Mouse (Mus musculus): ENCODE results near the gene Ucp2.

Gene Ucp2

DNA sequence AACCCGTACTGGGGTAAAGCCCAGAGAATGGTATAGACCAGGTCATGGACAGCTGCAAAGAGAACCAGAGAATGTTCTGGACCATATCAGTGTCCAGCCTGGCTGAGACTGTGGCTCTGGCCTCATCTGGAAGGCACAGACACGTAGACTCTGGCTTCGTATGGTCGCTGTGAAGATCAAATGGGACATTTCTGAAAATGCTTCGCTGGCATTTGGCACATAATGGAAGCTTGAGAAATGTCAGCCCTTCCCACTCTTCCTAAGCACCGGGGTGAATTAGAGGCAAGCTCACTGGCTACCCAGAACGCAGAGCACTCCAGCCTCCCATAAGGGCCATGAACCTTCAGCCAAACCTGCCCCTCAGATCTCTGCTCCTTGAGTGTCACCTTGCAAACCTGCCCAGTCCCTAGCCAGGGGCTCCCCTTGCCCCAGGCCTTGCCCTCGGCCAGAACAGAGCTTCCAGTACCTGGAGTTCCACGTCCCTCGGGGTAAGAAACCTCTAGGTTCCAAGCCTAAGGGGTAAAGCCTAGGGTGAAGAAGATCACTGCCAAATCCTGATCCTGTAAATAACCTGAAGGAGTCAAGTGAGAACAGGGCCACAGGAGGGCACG is 22.2 kb upstream of the Ucp2 start:
- no peak for TF ChIP-seq GATA4 (IDR thresholded peaks at IDR 0.05; ENCODE audit: insufficient replicate concordance, low read length)

GRCm38 (mm10) chr7:100471407-100471797 is 21.7 kb upstream of the Ucp2 start:
- no peak for TF ChIP-seq GATA4 (IDR thresholded peaks at IDR 0.05; ENCODE audit: insufficient replicate concordance, low read length)

GRCm38 (mm10) chr7:100472777-100473176 is 20.4 kb upstream of the Ucp2 start, which contains the start of gene Ucp3:
TSS of gene Ucp3 (plus strand) at chr7:100472990.
- no peak for TF ChIP-seq GATA4 (IDR thresholded peaks at IDR 0.05; ENCODE audit: insufficient replicate concordance, low read length)

- no peak for TF ChIP-seq GATA4 (IDR thresholded peaks at IDR 0.05; ENCODE audit: insufficient replicate concordance, low read length)
Measured at GRCm38 (mm10) chr7:100473846-100474454, 19.2 kb upstream of the Ucp2 start.

GRCm38 (mm10) chr7:100474680-100475079 is 18.5 kb upstream of the Ucp2 start:
- TF ChIP-seq GATA4 (IDR thresholded peaks at IDR 0.05; ENCODE audit: insufficient replicate concordance, low read length): no peak

DNA sequence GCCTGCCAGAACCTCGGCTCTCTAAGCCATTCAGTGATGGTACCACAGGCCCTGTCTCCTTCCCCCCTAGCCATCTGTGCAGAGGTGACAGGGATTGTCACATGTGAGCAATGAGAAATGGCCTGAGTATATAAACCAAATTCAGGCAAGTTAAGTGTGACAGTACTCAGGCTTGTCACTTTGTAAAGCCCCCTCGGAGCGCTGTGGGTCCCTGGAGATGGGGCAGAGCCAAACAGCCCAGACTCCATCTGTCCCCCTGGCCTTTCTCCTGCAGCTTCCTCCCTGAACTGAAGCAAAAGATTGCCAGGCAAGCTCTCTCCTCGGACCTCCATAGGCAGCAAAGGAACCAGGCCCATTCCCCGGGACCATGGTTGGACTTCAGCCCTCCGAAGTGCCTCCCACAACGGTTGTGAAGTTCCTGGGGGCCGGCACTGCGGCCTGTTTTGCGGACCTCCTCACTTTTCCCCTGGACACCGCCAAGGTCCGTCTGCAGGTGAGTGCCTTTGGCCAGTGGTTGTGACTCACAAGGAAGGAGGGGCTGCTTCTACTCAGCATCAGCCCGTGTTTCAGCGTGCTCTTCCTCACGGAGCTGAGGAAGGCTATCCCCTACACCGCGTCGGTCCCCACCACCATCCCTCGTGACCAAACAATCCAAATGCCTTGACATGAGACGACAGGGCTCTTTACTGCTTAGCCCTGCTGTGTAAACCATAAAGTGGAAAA is 13.9 kb upstream of the Ucp2 start:
- no peak for TF ChIP-seq GATA4 (IDR thresholded peaks at IDR 0.05; ENCODE audit: insufficient replicate concordance, low read length)

GRCm38 (mm10) chr7:100479823-100480164 is 13.3 kb upstream of the Ucp2 start:
- no peak for TF ChIP-seq GATA4 (IDR thresholded peaks at IDR 0.05; ENCODE audit: insufficient replicate concordance, low read length)

GRCm38 (mm10) chr7:100480175-100480574 is 13.0 kb upstream of the Ucp2 start:
- no peak for TF ChIP-seq GATA4 (IDR thresholded peaks at IDR 0.05; ENCODE audit: insufficient replicate concordance, low read length)

DNA sequence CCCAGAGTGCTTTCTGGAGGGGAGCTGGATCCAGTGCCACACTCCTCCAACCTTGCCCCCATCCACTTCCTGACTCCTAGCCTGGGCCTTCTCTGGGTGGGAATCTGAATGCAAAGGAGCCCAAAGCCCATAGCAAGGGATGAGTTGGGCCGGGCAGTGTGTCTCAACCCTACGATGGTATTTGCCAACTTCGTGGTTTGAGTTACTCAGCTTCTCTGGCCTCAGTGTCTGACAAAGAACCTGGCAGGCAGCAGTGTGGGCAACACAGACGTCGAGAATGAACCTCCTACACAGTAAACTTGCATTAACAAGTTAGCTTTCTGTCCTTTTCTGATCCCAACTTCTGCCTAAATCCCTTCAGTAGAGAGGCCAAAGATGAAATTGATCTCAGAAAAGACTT is 8.6 kb upstream of the Ucp2 start:
- no peak for TF ChIP-seq GATA4 (IDR thresholded peaks at IDR 0.05; ENCODE audit: insufficient replicate concordance, low read length)

DNA sequence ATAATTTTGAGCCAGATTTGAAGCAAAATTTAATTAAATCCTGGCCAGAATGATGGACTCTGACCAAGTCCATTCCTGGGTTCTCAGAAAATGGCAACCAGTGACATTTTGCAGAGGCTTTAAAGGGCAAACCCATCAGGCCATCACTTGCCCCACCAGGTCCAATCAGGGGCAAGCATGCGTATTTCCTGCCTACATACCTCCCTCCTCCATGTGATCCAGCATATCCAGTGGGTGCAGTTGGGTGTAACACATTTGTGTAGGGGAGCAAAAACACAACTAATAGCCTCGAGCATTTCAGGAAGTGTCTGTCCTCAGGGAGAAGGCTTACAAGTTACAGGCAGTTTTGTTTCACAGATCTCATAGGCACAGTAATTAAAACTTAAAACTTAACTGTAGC is 5.8 kb upstream of the Ucp2 start:
- TF ChIP-seq GATA4 (IDR thresholded peaks at IDR 0.05; ENCODE audit: insufficient replicate concordance, low read length): no peak

- TF ChIP-seq GATA4 (IDR thresholded peaks at IDR 0.05; ENCODE audit: insufficient replicate concordance, low read length): no peak
Measured at GRCm38 (mm10) chr7:100488474-100489048, 4.6 kb upstream of the Ucp2 start.

DNA sequence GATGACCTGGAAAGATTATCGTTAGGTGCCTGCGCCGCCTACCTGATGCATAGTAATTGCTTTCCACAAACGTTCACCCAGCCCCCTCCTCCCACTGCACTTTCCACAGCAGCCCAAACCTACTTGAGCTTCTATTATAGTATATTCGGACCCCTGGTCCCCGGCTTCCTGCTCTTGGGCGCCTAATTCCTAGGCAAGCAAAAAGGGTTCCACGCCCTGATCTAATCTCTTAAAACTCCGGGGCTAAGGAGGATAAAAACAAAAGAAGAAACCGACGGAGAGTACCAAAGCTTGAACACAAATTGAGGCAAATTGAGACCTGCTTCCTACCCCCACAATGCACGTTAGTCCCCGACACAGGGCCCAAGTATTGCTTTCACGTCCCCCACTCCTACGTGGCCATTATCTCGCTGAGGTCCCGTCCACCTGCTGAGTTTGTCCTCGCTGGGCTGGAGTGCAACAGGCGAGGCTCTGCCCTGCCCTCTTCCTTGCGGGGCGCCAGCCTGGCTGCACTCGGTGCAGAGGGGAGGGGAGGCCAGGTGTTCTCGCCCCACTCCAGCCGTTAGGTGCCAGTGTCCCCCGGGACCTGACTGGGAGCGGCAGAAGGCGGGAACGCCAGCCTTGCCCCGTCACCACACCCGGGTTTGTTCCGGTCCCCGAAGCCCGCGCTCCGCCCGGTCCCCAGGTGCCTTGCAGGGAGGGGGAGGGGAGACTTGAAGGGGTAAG is 583 bp upstream of the Ucp2 start:
- no peak for TF ChIP-seq GATA4 (IDR thresholded peaks at IDR 0.05; ENCODE audit: insufficient replicate concordance, low read length)

- peak; percentile 25; the same call in 1 of the 2 replicates for TF ChIP-seq GATA4 (IDR thresholded peaks at IDR 0.05; ENCODE audit: insufficient replicate concordance, low read length)
Measured at GRCm38 (mm10) chr7:100493484-100494414, 612 bp downstream of the Ucp2 start.

DNA sequence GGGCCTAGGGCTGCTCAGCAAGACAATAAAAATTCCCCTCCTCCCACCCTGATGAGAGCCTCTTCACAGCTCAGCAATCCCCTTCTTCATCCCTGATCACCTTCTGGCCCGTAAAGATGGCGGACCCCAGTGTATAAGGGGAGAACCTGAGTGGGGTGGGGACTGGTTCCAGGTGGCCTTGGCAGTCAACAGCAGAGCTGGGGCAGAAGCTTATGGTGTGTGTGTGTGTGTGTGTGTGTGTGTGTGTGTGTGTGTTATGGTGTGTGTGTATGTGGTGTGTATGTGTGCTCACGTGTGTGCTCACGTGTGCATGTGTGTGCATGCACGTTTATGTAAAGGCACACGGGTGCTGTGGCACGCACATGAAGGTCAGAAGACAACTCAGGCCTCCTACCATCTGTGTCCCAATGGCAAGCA is 1.3 kb downstream of the Ucp2 start:
- no peak for TF ChIP-seq GATA4 (IDR thresholded peaks at IDR 0.05; ENCODE audit: insufficient replicate concordance, low read length)

All from liver, adult (tissue).